Mouse (Mus musculus) small intestine, adult 2 months (tissue): ENCODE results near the gene Hist2h2bb. TPM values are rescaled to one million over a fixed set of nuclear protein-coding genes. Genes with fewer than 3 reads are reported as not detected.

ENCODE experiments used
- H3K27ac ChIP-seq: fragments of 200-500 bp; 2 replicates; pipeline ENCODE4 v1.5.1; 2012; ENCODE audit warnings: low read depth, low read length, control low read depth, inconsistent platforms; ENCODE audit not compliant: insufficient read depth
- H3K27me3 ChIP-seq: fragments of 200-500 bp; 2 replicates; pipeline ENCODE4 v1.6.1; 2012; ENCODE audit warnings: mild to moderate bottlenecking, moderate library complexity, low read length, inconsistent platforms; ENCODE audit not compliant: control insufficient read depth, insufficient read depth
- H3K36me3 ChIP-seq: fragments of 200-500 bp; 2 replicates; pipeline ENCODE4 v1.6.1; 2012; ENCODE audit warnings: mild to moderate bottlenecking, low read length, control low read depth, inconsistent platforms; ENCODE audit not compliant: control insufficient read depth, insufficient read depth
- H3K4me1 ChIP-seq: fragments of 200-500 bp; 2 replicates; pipeline ENCODE4 v1.6.1; 2012; ENCODE audit warnings: low read length, inconsistent platforms, mixed read lengths; ENCODE audit not compliant: control insufficient read depth, insufficient read depth, insufficient read length
- H3K4me3 ChIP-seq: fragments of 200-500 bp; 2 replicates; pipeline ENCODE4 v1.5.1; 2012; ENCODE audit warnings: low read depth, mild to moderate bottlenecking, control low read depth, inconsistent platforms, low read length, moderate library complexity
- CTCF ChIP-seq: fragments of 200-500 bp; IDR thresholded peaks from 2 replicates; pipeline ENCODE4 v1.5.1; 2012; ENCODE audit warnings: low read depth, mild to moderate bottlenecking, control low read depth, inconsistent platforms, low read length, moderate library complexity, mixed read lengths; ENCODE audit not compliant: insufficient replicate concordance, insufficient read length; ENCODE audit errors: extremely low read depth
- POLR2A ChIP-seq: fragments of 200-500 bp; IDR thresholded peaks from 2 replicates; pipeline ENCODE4 v1.6.1; 2012; ENCODE audit warnings: low read depth, mild to moderate bottlenecking, control low read depth, inconsistent platforms, low read length, moderate library complexity
- WGBS: fragments of 180-500 bp; shearing (Covaris S2); methylation state at CpG from one replicate; pipeline ENCODE4 v1.1.7; 2018; 5-methylcytosine and 5-hydroxymethylcytosine counted together
- polyA plus RNA-seq: library from polyadenylated mRNA; depleted of rRNA; stranded (reverse); fragments of >200 nt; gene quantifications from 2 replicates; pipeline ENCODE4 v1.2.3, GENCODE M21; 2012; rRNA removed

Gene Hist2h2bb
- polyA plus RNA-seq, 1 experiment: 8.7 TPM

DNA sequence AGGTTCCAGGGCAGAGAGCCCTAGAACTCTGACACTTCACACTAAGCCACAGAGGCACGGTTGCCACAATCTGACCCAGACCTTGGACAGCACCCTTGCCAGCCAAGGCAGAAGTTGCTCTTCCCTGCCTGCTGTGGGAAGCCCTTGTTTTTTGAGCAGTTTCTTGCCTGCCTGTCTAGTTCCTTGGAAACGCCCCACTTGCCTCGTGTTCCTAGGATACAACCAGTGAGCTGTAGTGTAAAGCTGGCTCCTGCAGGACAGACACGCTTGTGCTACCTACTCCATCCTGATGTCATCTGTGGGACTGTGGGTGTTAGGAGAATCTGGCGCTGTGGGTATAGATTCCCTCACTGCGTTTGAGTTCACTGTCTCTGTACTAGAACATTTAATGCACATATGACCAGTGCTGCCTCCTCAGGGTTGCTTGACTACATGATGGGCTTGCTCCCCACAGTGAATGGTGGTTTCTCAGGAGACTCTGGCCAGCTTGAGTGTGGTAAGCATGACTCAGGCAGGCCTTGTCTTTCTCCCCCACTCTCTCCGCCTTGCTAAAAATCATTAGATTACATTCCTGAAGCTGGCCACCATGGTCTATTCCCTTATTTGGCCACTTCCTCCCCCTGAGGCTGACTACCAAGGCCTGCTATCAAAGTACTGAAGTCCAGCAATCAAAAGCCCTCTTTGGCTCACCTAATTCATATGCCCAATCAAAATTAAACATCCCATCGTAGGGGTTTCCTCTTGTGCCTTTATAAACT, 43.0 kb downstream of the Hist2h2bb start:
- H3K27me3 ChIP-seq: no peaks in the 10 kb centered on the region
- H3K36me3 ChIP-seq: no peaks in the 10 kb centered on the region
- TF ChIP-seq CTCF: no peak
- TF ChIP-seq POLR2A: no peak
- no peak overlapping the region for H3K27ac ChIP-seq
- H3K4me1 ChIP-seq: no peaks in the 10 kb centered on the region
- WGBS: 54% methylated on average over 8 of the region's 8 CpGs
- H3K4me3 ChIP-seq: no peak overlapping the region

Other genes starting within 250 kb of the Hist2h2bb start
- 0.99 and 2.5 TPM in 2 replicates for gene Vps45, start 211.3 kb upstream of the Hist2h2bb start, polyA plus RNA-seq
- gene Otud7b, start 165.2 kb upstream of the Hist2h2bb start, polyA plus RNA-seq: 13.7 and 23.6 TPM in 2 replicates
- 5.0 and 64.6 TPM in 2 replicates for gene Mtmr11, start 107.7 kb upstream of the Hist2h2bb start, polyA plus RNA-seq
- 42.2 and 73.2 TPM in 2 replicates for gene Sf3b4, start 97.4 kb upstream of the Hist2h2bb start, polyA plus RNA-seq
- gene Sv2a, start 88.6 kb upstream of the Hist2h2bb start, polyA plus RNA-seq: 0.85 and 1.4 TPM in 2 replicates
- 62.0 and 66.0 TPM in 2 replicates for gene Bola1, start 50.0 kb upstream of the Hist2h2bb start, polyA plus RNA-seq
- 3.4 and 9.2 TPM in 2 replicates for gene Hist2h2ab, start 49.9 kb upstream of the Hist2h2bb start, polyA plus RNA-seq
- 28.7 and 40.4 TPM in 2 replicates for gene Hist2h2ac, start 48.9 kb upstream of the Hist2h2bb start, polyA plus RNA-seq
- 0.96 and 1.4 TPM in 2 replicates for gene Hist2h2be, start 48.6 kb upstream of the Hist2h2bb start, polyA plus RNA-seq
- gene Hist2h3c2, start 30.6 kb upstream of the Hist2h2bb start, polyA plus RNA-seq: 59.1 and 109 TPM in 2 replicates
- gene Hist2h2aa2, start 29.5 kb upstream of the Hist2h2bb start, polyA plus RNA-seq: 248 and 339 TPM in 2 replicates
- gene Hist2h2aa1, start 24.3 kb upstream of the Hist2h2bb start, polyA plus RNA-seq: 485 and 622 TPM in 2 replicates
- not detected in 2 replicates for gene Hist2h3c1, start 23.1 kb upstream of the Hist2h2bb start, polyA plus RNA-seq
- 4.2 and 6.3 TPM in 2 replicates for gene Hist2h4, start 6.4 kb upstream of the Hist2h2bb start, polyA plus RNA-seq
- 77.4 and 102 TPM in 2 replicates for gene Hist2h3b, start 1.1 kb upstream of the Hist2h2bb start, polyA plus RNA-seq
- 1.8 and 2.4 TPM in 2 replicates for gene Fcgr1, start 24.2 kb downstream of the Hist2h2bb start, polyA plus RNA-seq
- not detected in 2 replicates for gene BC107364, start 182.6 kb downstream of the Hist2h2bb start, polyA plus RNA-seq